Mouse (Mus musculus): ENCODE data around the gene Ntsr2. TPM values are rescaled to one million over a fixed set of nuclear protein-coding genes. Genes with fewer than 3 reads are reported as not detected.

Ntsr2 gene
- polyA plus RNA-seq, 1 experiment from 2014 or later = not detected

- Histone ChIP-seq H3K4me1 (replicated peaks; ENCODE audit: control insufficient read depth, insufficient read depth) (no peaks in the 10 kb centered on the region), H3K27me3 (ENCODE audit: control insufficient read depth, insufficient read depth, low read length) (no peaks in the 10 kb centered on the region), H3K4me3 (ENCODE audit: low read depth, low read length) (no peak overlapping the region), H3K9me3 (ENCODE audit: control insufficient read depth, low read length) (no peaks in the 10 kb centered on the region), H3K27ac (replicated peaks) (peak overlapping the region; percentile 35; the same call in 1 of the 2 replicates), H3K4me2 (replicated peaks; ENCODE audit: low read depth) (peak overlapping the region; percentile 1; the same call in 1 of the 2 replicates), H3K9ac (ENCODE audit: low read length) (no peak overlapping the region), H3K36me3 (ENCODE audit: control insufficient read depth, insufficient read depth, low read length) (no peaks in the 10 kb centered on the region)
- peak; percentile 84 for DNase-seq (ENCODE audit: low spot score)
- TF ChIP-seq CTCF (IDR thresholded peaks at IDR 0.05; ENCODE audit: low read depth) (no peak), EP300 (optimal IDR thresholded peaks at IDR 0.05) (no peak)
- WGBS = 8% methylated on average over 12 of the region's 12 CpGs
- ATAC-seq (ENCODE audit: low FRiP score, low TSS enrichment) = peak; percentile 93
These were observed 34.5 kb upstream of the Ntsr2 start for GRCm38 (mm10) chr12:16618512-16619274.

DNA sequence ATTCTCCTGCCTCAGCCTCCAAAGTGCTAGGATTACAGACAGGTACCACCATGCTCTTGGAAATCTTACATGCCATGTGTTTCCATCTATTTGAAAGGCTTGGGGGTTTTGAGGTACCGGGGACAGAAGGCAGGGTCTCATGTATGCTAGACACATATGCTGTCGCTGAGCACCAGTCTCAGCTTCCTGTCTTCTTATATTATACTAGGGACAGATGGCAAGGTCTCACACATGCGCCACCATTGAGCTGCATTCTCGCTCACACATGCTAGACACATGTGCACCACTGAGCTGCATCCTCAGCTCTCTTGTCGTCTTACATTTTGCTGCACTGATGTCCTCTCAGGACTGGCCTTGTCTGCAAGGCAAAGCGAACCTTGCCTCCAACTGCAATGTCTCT, 33.7 kb upstream of the Ntsr2 start:
- H3K36me3 ChIP-seq (ENCODE audit: control insufficient read depth, insufficient read depth, low read length) = no peaks in the 10 kb centered on the region
- TF ChIP-seq CTCF (IDR thresholded peaks at IDR 0.05; ENCODE audit: low read depth) (no peak), EP300 (optimal IDR thresholded peaks at IDR 0.05) (no peak)
- no peaks in the 10 kb centered on the region for H3K4me1 ChIP-seq (replicated peaks; ENCODE audit: control insufficient read depth, insufficient read depth)
- peak overlapping the region; percentile 35; the same call in 1 of the 2 replicates for H3K27ac ChIP-seq (replicated peaks)
- H3K4me2 ChIP-seq (replicated peaks; ENCODE audit: low read depth) = no peak overlapping the region
- 89% methylated on average over 6 of the region's 6 CpGs for WGBS
- no peaks in the 10 kb centered on the region for H3K27me3 ChIP-seq (ENCODE audit: control insufficient read depth, insufficient read depth, low read length)
- no peak overlapping the region for H3K4me3 ChIP-seq (ENCODE audit: low read depth, low read length)
- ATAC-seq (ENCODE audit: low FRiP score, low TSS enrichment) (no peak), DNase-seq (ENCODE audit: low spot score) (no peak)
- H3K9ac ChIP-seq (ENCODE audit: low read length) = no peak overlapping the region
- H3K9me3 ChIP-seq (ENCODE audit: control insufficient read depth, low read length) = no peaks in the 10 kb centered on the region

DNA sequence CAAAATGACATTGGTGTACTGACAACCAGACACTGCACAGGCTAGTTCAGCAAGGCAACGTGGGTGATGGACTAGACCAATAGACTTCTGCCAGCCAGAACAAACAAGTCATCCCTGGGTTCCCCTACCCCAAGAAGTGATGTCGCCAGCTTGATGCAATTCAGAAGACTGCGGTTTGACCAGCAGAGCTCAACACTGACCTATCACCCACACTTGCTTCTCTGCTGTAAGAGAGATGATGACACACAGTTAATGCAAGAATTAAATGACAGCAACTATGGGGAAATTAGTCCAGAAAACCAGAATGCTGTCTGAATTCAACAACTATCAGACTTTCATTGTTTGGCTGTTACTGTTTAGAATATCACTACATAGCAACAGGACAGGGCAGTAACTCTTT, 33.0 kb upstream of the Ntsr2 start:
- Histone ChIP-seq H3K36me3 (ENCODE audit: control insufficient read depth, insufficient read depth, low read length) (no peaks in the 10 kb centered on the region), H3K4me1 (replicated peaks; ENCODE audit: control insufficient read depth, insufficient read depth) (no peaks in the 10 kb centered on the region), H3K9ac (ENCODE audit: low read length) (no peak overlapping the region), H3K9me3 (ENCODE audit: control insufficient read depth, low read length) (no peaks in the 10 kb centered on the region), H3K4me3 (ENCODE audit: low read depth, low read length) (no peak overlapping the region), H3K27ac (replicated peaks) (no peak overlapping the region), H3K4me2 (replicated peaks; ENCODE audit: low read depth) (no peak overlapping the region), H3K27me3 (ENCODE audit: control insufficient read depth, insufficient read depth, low read length) (no peaks in the 10 kb centered on the region)
- ATAC-seq (ENCODE audit: low FRiP score, low TSS enrichment) (no peak), DNase-seq (ENCODE audit: low spot score) (no peak)
- no peak for TF ChIP-seq CTCF (IDR thresholded peaks at IDR 0.05; ENCODE audit: low read depth)
- TF ChIP-seq EP300 (optimal IDR thresholded peaks at IDR 0.05) = no peak
- WGBS = 77% methylated on average over 3 of the region's 3 CpGs

GRCm38 (mm10) chr12:16630152-16630865, 22.9 kb upstream of the Ntsr2 start:
- Histone ChIP-seq H3K27ac (replicated peaks) (no peak overlapping the region), H3K9me3 (ENCODE audit: control insufficient read depth, low read length) (no peaks in the 10 kb centered on the region), H3K4me2 (replicated peaks; ENCODE audit: low read depth) (no peak overlapping the region), H3K9ac (ENCODE audit: low read length) (no peak overlapping the region), H3K4me1 (replicated peaks; ENCODE audit: control insufficient read depth, insufficient read depth) (no peaks in the 10 kb centered on the region), H3K36me3 (ENCODE audit: control insufficient read depth, insufficient read depth, low read length) (no peaks in the 10 kb centered on the region), H3K4me3 (ENCODE audit: low read depth, low read length) (no peak overlapping the region), H3K27me3 (ENCODE audit: control insufficient read depth, insufficient read depth, low read length) (no peaks in the 10 kb centered on the region)
- no peak for TF ChIP-seq CTCF (IDR thresholded peaks at IDR 0.05; ENCODE audit: low read depth)
- TF ChIP-seq EP300 (optimal IDR thresholded peaks at IDR 0.05) = no peak
- DNase-seq (ENCODE audit: low spot score) (no peak), ATAC-seq (ENCODE audit: low FRiP score, low TSS enrichment) (no peak)
- 44% methylated on average over 7 of the region's 7 CpGs for whole genome bisulfite sequencing

GRCm38 (mm10) chr12:16630866-16631185, 22.4 kb upstream of the Ntsr2 start:
- Histone ChIP-seq H3K27me3 (ENCODE audit: control insufficient read depth, insufficient read depth, low read length) (no peaks in the 10 kb centered on the region), H3K9ac (ENCODE audit: low read length) (no peak overlapping the region), H3K4me2 (replicated peaks; ENCODE audit: low read depth) (no peak overlapping the region), H3K4me3 (ENCODE audit: low read depth, low read length) (no peak overlapping the region), H3K36me3 (ENCODE audit: control insufficient read depth, insufficient read depth, low read length) (no peaks in the 10 kb centered on the region), H3K4me1 (replicated peaks; ENCODE audit: control insufficient read depth, insufficient read depth) (no peaks in the 10 kb centered on the region), H3K9me3 (ENCODE audit: control insufficient read depth, low read length) (no peaks in the 10 kb centered on the region), H3K27ac (replicated peaks) (no peak overlapping the region)
- DNase-seq (ENCODE audit: low spot score) (no peak), ATAC-seq (ENCODE audit: low FRiP score, low TSS enrichment) (no peak)
- TF ChIP-seq EP300 (optimal IDR thresholded peaks at IDR 0.05) (no peak), CTCF (IDR thresholded peaks at IDR 0.05; ENCODE audit: low read depth) (no peak)
- 75% methylated on average over 1 of the region's 1 CpGs for WGBS

GRCm38 (mm10) chr12:16631423-16631822, 21.8 kb upstream of the Ntsr2 start:
- WGBS = 80% methylated on average over 2 of the region's 2 CpGs
- Histone ChIP-seq H3K9me3 (ENCODE audit: control insufficient read depth, low read length) (no peaks in the 10 kb centered on the region), H3K27me3 (ENCODE audit: control insufficient read depth, insufficient read depth, low read length) (no peaks in the 10 kb centered on the region), H3K4me1 (replicated peaks; ENCODE audit: control insufficient read depth, insufficient read depth) (no peaks in the 10 kb centered on the region), H3K9ac (ENCODE audit: low read length) (no peak overlapping the region), H3K36me3 (ENCODE audit: control insufficient read depth, insufficient read depth, low read length) (no peaks in the 10 kb centered on the region), H3K4me3 (ENCODE audit: low read depth, low read length) (no peak overlapping the region), H3K27ac (replicated peaks) (no peak overlapping the region), H3K4me2 (replicated peaks; ENCODE audit: low read depth) (no peak overlapping the region)
- ATAC-seq (ENCODE audit: low FRiP score, low TSS enrichment) (no peak), DNase-seq (ENCODE audit: low spot score) (no peak)
- TF ChIP-seq EP300 (optimal IDR thresholded peaks at IDR 0.05) = no peak
- TF ChIP-seq CTCF (IDR thresholded peaks at IDR 0.05; ENCODE audit: low read depth) = no peak

All from stomach, postnatal 0 days (tissue).